Mouse (Mus musculus) retina, postnatal 1 day (tissue): ENCODE measurements around the gene Rab44.
"Not testable (repeated sequence)": the region's sequence is repeated elsewhere in the genome, so short reads cannot be mapped to it uniquely, and the experiment has no call there.

ENCODE experiments used
- DNase-seq: peaks from one replicate; pipeline ENCODE4 v3.0.0-alpha.2; 2012

Gene Rab44

GRCm38 (mm10) chr17:29091348-29091944 lies 22.5 kb upstream of the Rab44 start:
- no peak for DNase-seq

GRCm38 (mm10) chr17:29092497-29092896 lies 21.4 kb upstream of the Rab44 start:
- DNase-seq = no peak

DNA sequence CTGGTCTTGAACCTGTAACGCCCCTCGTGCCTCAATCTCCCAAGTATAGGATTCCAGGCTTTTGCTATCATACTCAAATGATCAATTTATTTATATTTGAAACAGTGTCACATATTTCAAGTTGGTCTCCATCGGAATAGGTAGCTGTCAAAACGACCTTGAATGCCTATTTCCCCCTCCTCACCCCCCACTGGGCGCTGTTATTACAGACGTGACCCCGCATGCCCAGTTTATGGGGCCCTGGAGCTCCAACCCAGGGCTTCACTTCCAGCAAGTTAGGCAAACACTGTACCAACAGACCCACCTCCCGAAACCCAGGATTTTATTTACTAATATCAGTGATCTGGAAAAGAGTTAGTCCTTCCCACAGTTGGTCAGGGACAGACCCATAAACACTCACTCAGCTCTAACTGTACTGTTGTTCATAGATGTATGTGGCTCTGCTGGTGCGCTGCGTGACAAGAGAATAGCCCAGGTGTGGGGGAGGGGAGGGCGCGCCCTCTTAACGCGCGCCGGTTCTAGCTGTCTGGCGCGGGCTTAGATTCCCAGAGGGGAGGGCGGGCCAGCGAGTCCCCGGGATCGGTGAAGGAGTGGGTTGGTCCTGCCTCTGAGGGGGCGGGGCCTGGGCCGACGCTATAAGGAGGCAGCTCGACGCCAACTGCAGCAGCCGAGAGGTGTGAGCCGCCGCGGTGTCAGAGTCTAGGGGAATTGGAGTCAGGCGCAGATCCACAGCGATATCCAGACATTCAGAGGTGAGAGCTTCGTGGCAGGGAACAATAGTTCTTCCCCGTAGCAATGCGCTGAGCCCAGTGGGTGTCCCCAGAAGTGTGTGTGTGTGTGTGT lies 20.6 kb upstream of the Rab44 start:
- DNase-seq = peak; percentile 93

DNA sequence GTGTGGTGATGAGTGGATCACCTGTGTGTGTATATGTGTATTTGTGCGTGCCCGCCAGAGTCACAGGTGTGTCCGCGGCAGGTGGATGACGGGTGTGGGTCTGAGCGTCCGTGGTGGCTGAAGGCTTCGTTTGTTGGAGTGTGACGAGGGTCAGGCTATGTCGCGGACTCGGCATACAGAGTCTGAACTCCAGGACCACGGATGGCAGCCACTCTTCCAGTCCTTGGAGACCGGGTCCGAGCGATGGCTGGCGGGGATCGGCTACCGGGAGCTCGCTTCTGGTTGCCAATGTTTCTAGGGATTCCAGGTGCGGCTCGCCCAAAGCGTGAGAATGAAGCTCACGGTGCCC lies 20.0 kb upstream of the Rab44 start:
- DNase-seq = no peak

DNA sequence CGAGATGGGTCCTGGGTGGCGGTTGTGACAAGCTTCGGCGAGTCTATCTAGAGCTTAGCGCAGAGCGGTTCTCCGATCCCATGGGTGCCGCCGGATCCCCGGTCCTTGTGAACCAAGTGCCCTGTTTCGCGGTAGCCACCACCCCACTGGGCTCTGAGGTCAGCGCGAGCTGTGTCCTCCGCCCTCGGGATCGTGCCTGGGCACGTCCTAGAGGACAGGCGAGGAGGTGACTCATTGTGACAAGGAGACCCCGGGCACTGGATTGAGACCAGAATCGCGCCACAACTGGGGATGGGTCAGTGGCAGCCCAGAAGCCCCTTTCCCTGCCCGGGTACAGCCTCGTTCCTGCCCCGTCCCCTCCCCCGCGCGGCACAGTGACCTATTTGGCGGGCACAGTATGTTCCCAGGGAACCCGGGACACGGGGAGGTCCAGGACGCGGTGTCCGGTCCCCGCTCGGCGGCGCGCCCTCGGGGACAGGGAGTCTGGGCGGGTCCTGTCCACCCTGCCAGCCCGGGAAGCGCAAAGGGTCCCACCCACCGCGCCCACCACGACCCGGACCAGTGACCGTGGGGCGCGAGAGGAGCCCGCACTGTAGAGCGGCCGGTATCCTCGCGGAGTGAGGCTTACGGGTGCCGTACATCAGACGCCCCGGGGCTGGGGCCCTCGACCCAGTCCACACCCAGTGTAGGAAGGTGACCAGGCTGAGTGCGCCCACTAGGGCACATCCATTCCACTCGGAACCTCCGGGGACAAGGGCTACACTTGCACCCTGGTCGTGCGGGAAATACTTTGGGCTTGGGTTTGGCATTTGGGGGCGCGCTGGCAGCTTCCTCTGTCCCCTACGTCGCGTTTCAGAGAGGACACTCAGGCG lies 19.4 kb upstream of the Rab44 start:
- peak; percentile 75 for DNase-seq

GRCm38 (mm10) chr17:29095201-29095733 lies 18.7 kb upstream of the Rab44 start:
- peak; percentile 96 for DNase-seq

GRCm38 (mm10) chr17:29096245-29096644 lies 17.7 kb upstream of the Rab44 start:
- no peak for DNase-seq

DNA sequence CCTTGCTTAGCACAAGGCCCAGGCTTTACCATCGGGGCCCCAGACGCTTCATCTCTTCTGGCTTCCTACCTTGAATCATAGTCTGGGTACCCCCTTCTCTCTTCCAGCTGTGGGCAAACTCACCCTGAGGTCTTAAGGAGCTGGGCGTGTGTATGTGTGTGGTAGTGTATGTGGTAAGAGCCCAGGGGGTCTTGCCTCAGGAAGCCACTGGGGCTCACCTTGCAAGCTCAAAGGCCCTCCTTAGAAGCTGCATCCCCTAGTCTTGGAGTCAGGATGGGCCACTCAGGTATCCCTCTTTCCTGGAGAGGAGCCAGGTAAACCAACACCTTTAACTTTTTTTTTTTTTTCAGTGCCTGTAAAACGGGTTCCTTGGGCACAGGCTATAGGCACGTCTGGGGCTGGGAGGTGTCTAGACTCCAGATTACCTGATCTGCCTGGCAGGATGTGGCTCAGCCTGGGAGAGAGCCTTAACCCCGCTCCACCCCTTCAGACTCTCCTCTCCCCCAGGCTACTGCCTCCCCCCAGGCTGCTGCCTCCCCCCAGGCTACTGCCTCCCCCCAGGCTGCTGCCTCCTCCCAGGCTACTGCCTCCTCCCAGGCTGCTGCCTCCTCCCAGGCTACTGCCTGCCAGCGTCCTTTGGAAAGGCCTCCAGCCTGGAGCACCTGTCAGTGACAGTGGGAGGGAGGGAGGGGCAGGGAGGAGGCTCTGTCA lies 16.9 kb upstream of the Rab44 start:
- no peak for DNase-seq

GRCm38 (mm10) chr17:29098291-29098690 lies 15.7 kb upstream of the Rab44 start:
- DNase-seq = no peak

- no peak for DNase-seq
Measured at GRCm38 (mm10) chr17:29099076-29099475, 14.9 kb upstream of the Rab44 start.

DNA sequence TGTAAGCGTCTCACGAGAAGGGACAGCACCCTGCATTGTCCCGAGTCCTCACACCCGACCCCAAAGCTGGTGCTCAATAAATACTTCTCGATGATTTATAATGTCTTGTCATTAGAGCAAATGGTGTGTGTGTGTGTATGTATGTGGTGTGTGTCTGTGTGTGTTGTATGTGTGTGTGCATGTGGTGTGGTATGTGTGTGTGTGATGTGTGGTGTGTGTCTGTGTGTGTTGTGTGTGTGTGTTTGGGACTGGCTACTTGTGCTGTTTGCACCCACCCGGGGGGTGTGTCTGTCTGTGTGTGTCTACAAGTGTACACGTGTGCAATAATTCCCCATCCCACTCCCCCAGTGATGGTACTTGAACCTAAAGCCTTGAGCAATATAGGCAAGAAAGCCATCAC lies 13.3 kb upstream of the Rab44 start:
- no peak for DNase-seq

- DNase-seq = not testable (repeated sequence)
Measured at GRCm38 (mm10) chr17:29110356-29110755, 3.6 kb upstream of the Rab44 start.

DNA sequence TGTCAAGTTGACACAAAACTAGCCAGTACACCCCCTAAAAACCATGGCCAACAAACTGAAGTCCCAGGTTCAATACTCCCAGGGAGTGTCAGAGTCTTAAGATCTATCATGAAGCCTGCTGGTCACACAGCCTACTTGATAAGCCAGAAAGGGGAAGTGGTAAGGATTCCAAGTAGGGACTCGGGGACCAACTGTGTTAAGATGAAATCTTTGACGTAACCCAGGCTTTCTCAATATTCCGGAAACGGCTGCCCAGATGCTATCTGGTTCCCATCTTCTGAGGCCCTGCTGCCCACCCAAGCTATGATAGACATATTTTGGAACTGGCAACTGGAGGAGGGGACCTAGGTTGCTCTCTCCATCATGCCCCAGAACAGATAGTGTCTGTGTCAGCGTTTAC lies 2.6 kb upstream of the Rab44 start:
- no peak for DNase-seq

GRCm38 (mm10) chr17:29116023-29116422 lies 2.1 kb downstream of the Rab44 start:
- no peak for DNase-seq

- no peak for DNase-seq
Measured at GRCm38 (mm10) chr17:29117006-29117648, 3.2 kb downstream of the Rab44 start.

GRCm38 (mm10) chr17:29118057-29118456 lies 4.1 kb downstream of the Rab44 start:
- DNase-seq = no peak

DNA sequence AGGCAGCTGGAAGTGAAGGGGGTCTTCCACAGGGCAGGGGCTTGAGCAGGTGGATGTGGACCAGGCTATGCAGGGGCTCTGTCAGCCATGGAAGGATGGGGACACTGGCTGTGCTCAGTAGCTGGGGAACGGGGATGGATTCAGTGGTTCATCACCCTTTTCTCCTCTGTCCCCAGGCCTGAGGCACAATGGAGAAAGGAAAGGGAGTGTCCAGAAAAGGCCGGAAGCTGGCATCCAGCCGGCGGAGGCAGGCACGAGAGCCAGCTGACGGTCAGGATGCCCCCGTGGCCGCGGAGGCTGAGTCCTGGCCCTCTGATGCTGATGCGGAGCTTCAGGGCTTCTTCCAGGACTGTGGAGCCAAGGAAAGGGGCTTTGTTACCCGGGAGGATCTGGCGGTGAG lies 6.7 kb downstream of the Rab44 start:
- DNase-seq = no peak

- no peak for DNase-seq
Measured at GRCm38 (mm10) chr17:29122817-29123216, 8.9 kb downstream of the Rab44 start.

DNA sequence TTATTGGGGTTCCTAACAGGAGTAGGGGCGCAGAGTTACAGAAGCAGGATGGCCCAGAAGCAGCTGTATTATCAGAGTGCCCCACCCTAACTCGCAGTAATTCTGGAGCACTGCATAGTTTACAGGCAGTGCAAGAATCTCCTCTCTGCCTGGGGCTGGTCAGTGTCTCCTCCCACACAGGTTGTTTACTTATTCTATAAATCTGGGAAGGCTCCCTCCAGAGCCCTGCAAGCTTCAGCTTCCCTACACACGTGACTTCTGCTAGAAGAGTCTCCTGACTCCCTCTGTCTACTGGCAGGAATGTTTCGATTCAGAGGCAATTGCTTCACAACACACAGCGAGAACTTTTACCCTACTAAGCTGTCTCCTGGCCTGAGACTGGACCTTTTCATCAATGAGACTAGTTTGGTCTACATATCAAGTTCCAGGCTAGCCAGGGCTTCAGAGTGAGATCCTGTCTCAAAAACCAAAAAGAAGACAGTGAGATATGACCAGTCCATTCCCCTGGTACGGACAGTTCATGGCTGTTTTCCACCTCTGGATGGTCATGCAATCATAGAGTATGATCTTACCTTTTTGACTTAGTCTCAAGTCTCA lies 9.7 kb downstream of the Rab44 start:
- DNase-seq = no peak

DNA sequence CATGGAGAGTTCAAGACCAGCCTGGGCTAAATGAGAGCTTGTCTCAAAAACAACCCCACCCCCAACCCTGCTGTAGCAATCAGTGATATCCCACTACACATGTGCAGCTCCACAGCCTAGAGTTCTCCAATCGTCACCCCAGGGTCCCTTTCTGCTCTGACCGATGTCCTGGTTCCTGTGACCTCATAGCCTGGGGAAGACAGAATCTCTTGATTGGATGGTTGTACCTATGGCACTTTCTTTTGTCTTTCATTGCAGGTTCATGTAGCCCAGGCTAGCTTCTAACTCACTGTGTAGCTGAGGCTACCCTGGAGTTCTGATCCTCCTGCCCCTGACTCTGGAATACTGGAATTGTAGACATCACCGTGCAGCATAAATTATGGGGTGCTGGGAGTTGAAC lies 12.6 kb downstream of the Rab44 start:
- no peak for DNase-seq

- DNase-seq = no peak
Measured at GRCm38 (mm10) chr17:29129341-29129740, 15.4 kb downstream of the Rab44 start.

GRCm38 (mm10) chr17:29135066-29135465 lies 21.1 kb downstream of the Rab44 start:
- no peak for DNase-seq
